Mouse (Mus musculus) brain, embryonic 14.5 days (tissue): ENCODE measurements around the gene Adat3. TPM values are rescaled to one million over a fixed set of nuclear protein-coding genes. Genes with fewer than 3 reads are reported as not detected.
A peak's percentile ranks its signal among the peaks of the same experiment; 100 is the strongest.

Experiments
- DNase-seq: peaks from one replicate; pipeline ENCODE4 v3.0.0-alpha.2; 2011; ENCODE audit warnings: low read depth
- CTCF ChIP-seq: fragments of 200-500 bp; IDR thresholded peaks from 2 replicates; pipeline ENCODE4 v1.5.1; 2012; ENCODE audit warnings: inconsistent platforms, mild to moderate bottlenecking, moderate library complexity, borderline replicate concordance; ENCODE audit not compliant: insufficient read depth, insufficient read length; ENCODE audit errors: extremely low read depth
- POLR2A ChIP-seq: fragments of 200-500 bp; IDR thresholded peaks from 2 replicates; pipeline ENCODE4 v1.6.1; 2012; ENCODE audit warnings: mild to moderate bottlenecking, inconsistent platforms, borderline replicate concordance; ENCODE audit not compliant: poor library complexity, insufficient read depth, insufficient read length, severe bottlenecking; ENCODE audit errors: extremely low read depth
- polyA plus RNA-seq: library from polyadenylated mRNA; depleted of rRNA; stranded (reverse); fragments of >200 nt; gene quantifications from 2 replicates; pipeline ENCODE4 v1.2.3, GENCODE M21; 2012

Adat3 gene
- polyA plus RNA-seq, 1 experiment: 12.7 TPM

DNA sequence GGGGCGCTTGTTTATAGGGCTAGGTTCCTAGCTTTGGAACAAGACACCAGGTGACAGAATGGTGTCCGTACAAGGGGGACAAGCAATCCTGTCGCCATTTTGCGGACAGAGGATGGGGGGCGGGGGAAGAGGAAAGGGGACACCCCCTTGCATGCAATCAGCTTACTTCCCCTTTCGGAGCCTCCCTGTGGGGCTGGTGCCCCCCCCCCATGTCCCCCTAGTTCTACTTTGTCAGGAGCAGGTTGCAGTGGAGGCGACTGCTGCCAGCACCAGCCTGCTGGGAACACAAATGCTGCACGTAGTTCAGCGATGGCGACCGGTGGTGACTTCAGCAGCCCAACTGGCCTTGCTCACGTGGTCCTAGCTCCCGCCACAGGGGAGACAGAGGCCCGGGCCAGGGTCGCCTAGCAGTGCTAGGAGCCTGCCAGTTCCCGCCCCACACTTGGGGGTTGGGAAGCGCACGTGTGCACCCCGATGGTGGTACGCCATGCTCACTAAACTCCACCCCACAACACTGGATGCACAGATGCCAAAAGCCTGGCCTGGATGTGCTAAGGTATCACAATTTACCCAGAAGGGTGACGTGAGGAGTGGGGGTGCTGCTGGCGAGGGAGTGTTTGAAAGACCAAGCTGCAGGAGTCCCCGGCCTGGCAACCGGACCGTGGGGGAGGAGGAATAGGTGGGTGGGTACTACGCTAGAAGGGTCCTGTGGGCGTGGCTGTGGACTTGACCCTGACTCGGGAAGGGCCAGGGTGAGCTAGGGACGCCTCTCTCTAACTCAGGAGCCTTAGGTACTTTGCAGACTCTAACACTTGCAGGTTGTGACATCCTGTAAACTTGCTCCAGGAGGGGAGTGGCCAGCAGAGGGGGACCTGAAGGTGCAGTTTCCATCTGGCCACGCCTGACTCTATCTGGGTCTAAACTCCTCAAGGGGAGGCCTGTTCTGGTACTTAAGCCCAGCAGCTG lies 31.5 kb upstream of the Adat3 start:
- peak; percentile 63 for DNase-seq
- TF ChIP-seq POLR2A (no peak), CTCF (no peak)

DNA sequence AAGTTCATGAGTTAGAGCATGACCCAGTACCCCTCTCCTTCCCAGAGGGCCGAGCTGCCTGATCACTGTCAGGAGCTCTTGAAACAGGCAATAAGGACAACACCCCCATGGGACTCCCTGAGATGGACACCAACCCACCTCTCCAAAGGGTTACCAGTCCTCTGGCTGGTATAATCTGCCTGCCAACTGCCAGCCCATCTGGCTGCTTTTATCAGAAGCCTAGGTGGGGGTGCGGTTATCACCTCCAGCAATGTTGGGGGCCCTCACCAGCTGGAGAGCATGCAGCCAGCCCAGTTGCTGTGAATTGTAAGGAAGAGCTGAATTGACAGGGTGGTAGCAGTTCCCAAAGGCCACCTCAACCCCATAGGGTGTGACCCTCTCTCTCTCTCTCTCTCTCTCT lies 30.2 kb upstream of the Adat3 start:
- DNase-seq: no peak
- TF ChIP-seq POLR2A: no peak
- TF ChIP-seq CTCF: no peak

DNA sequence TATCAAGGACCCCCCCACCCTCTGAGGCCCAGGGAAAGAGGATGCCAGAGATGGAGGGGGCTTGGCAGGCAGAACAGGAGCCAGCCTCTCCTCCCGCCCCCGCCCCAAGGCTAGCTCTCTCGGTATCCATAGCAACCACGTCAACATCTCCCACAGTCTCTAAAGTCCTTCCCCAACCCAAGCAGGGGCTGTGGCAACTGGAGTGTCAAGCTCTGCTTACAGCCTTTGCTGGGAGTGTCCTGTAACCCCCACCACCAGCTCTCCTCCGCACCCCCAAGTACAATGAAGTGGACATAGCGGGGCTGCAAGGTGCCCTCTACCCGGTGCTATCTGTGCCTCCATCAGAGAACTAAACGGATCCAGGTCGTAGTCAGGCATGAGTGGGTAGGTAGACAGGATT lies 28.7 kb upstream of the Adat3 start:
- DNase-seq: peak; percentile 45
- TF ChIP-seq POLR2A: no peak
- TF ChIP-seq CTCF: no peak

GRCm38 (mm10) chr10:80574896-80575295 lies 27.8 kb upstream of the Adat3 start:
- TF ChIP-seq POLR2A (no peak), CTCF (no peak)
- no peak for DNase-seq

- DNase-seq: no peak
- TF ChIP-seq CTCF (no peak), POLR2A (no peak)
These were observed 26.8 kb upstream of the Adat3 start for GRCm38 (mm10) chr10:80575925-80576324.

- TF ChIP-seq CTCF (no peak), POLR2A (no peak)
- peak; percentile 30 for DNase-seq
These were observed 26.1 kb upstream of the Adat3 start for GRCm38 (mm10) chr10:80576351-80577194.

- TF ChIP-seq CTCF (no peak), POLR2A (0 out of 2 replicates have a peak, but pooled peaks have one; percentile 18)
These were observed 25.2 kb upstream of the Adat3 start, which contains the start of gene Klf16 for GRCm38 (mm10) chr10:80577195-80578130. Gene Klf16 (minus strand): TSS chr10:80577321.

DNA sequence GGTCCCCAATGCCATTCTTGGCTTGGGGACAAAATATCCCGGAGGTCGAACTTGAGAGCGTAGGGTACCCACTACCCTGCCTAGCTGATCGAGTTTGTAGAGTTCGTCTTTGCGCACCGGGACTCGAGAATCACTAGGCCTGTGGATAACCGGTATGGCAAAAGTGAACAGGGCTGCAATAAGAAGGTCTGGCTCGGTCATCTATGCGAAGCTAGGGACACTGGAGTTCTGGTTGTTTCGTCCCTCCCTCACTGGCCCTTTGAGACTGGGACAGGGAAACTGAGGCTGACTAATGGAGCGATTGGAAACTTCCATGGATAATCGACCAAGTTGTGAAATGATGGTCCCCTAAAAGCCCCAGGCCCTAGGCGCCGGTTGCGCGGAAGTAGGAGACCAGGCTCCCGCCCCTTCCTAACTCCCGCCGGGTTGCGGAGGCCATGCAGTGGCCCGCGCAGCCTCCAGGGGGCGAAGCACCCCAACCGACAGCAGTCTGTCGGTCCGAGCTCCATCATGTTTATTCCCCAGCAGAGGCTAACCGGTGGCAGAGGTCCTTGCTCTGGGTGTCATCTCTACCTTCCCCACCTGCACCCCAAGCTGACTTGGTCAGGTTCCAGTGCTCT lies 24.4 kb upstream of the Adat3 start:
- TF ChIP-seq POLR2A (no peak), CTCF (peak; percentile 77)

More at GRCm38 (mm10) chr10:80577195-80578130, 25.2 kb upstream of the Adat3 start, which contains the start of gene Klf16:
- DNase-seq: peak; percentile 97

GRCm38 (mm10) chr10:80578911-80579310 lies 23.8 kb upstream of the Adat3 start:
- peak; percentile 71 for DNase-seq
- TF ChIP-seq POLR2A (no peak), CTCF (peak; percentile 55; the same call in 1 of the 2 replicates)

More for the DNA sequence above, 24.4 kb upstream of the Adat3 start:
- peak; percentile 82 for DNase-seq

GRCm38 (mm10) chr10:80583047-80583446 lies 19.6 kb upstream of the Adat3 start:
- DNase-seq: no peak
- no peak for TF ChIP-seq CTCF
- no peak for TF ChIP-seq POLR2A

DNA sequence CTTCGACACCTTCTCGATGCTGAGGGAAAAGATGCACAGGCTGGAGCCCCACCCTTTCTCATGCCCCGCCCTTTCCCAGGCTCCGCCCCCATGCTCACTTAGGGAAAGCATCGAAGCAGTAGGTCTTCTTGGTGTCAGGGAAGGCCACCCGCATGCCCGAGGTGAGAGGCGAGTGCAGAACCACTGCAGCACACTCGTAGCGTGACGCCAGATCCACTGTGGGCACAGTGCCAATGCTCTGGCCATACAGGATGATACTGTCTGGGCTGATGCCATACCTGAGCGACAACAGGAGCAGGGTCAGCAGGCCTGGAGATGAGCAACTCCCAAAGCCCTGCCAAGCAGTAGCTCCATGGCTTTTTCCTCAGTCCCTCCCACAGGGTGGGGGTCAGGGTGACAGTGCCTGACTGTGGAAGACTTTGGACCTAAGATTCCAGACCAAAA lies 18.6 kb upstream of the Adat3 start:
- no peak for TF ChIP-seq CTCF
- no peak for TF ChIP-seq POLR2A
- DNase-seq: no peak
